Mouse (Mus musculus) myocyte (in vitro differentiated cells): ENCODE measurements at regions not wholly inside any gene's neighbourhood (a gene's known extent, or its start where the extent isn't known, plus 50 kb on each side); places are given as distances from the start of the nearest gene placed in this dataset.

Source experiments
- CEBPB ChIP-seq: IDR thresholded peaks from 2 replicates; pipeline ENCODE4 v1.6.1; 2011; ENCODE audit warnings: mild to moderate bottlenecking, moderate library complexity; ENCODE audit not compliant: poor library complexity, insufficient read depth, severe bottlenecking
- MAX ChIP-seq: IDR thresholded peaks from one replicate; pipeline ENCODE4 v1.6.1; 2011; ENCODE audit warnings: low read depth, mild to moderate bottlenecking, control low read depth
- MYOD1 ChIP-seq, 3 experiments: IDR thresholded peaks; one replicate each; pipeline ENCODE4 v1.6.1; 2011; ENCODE audit warnings: control low read depth in 2 of 3, low read depth in 2 of 3, mild to moderate bottlenecking in 2 of 3, moderate library complexity in 1 of 3; ENCODE audit not compliant: insufficient read length in 2 of 3, control insufficient read depth in 1 of 3
- POLR2AphosphoS2 ChIP-seq: IDR thresholded peaks from one replicate; pipeline ENCODE4 v1.6.1; 2011; ENCODE audit warnings: low read depth, control low read depth; ENCODE audit not compliant: insufficient read length
- SRF ChIP-seq: IDR thresholded peaks from one replicate; pipeline ENCODE4 v1.6.1; 2011; ENCODE audit warnings: low read depth; ENCODE audit not compliant: control insufficient read depth, insufficient read length
- TCF3 ChIP-seq: IDR thresholded peaks from one replicate; pipeline ENCODE4 v1.6.1; 2011; ENCODE audit warnings: low read depth, control low read depth; ENCODE audit not compliant: insufficient read length
- USF1 ChIP-seq: IDR thresholded peaks from one replicate; pipeline ENCODE4 v1.6.1; 2011; ENCODE audit warnings: low read depth, mild to moderate bottlenecking, control low read depth, moderate library complexity

GRCm38 (mm10) chr14:17102486-17102885 is 283.5 kb upstream of the Rarb start:
- TF ChIP-seq MYOD1 (IDR thresholded peaks at IDR 0.05; ENCODE audit: control insufficient read depth in 1 of 3, insufficient read length in 2 of 3, low read depth in 2 of 3) (no peak), USF1 (no peak), TCF3 (no peak), MAX (no peak), POLR2AphosphoS2 (no peak), SRF (no peak), CEBPB (no peak)
